In genomic region chr16:21735638-21736037, GRCm38 (mm10) we compare ENCODE assay signal across 15 mouse cellular contexts.
"Had no signal": no experiment of that assay in that cellular context is flagged by ENCODE, and none has a peak within 500 bp of the region (broad histone marks: within the 10 kb centered on the region; RNA-seq: fewer than 3 reads in every experiment).

No protein-coding gene starts in this region.

- H3K27me3 ChIP-seq: neural tube, embryonic 15.5 days; stomach, embryonic 15.5 days had no signal

- H3K4me1 ChIP-seq: neural tube, embryonic 15.5 days; stomach, embryonic 15.5 days had no signal

- H3K4me2 ChIP-seq: neural tube, embryonic 15.5 days; stomach, embryonic 15.5 days had no signal

- H3K36me3 ChIP-seq: neural tube, embryonic 15.5 days; stomach, embryonic 15.5 days had no signal

- H3K27ac ChIP-seq: neural tube, embryonic 15.5 days; stomach, embryonic 15.5 days; stomach, postnatal 0 days had no signal

- H3K9me3 ChIP-seq: neural tube, embryonic 15.5 days; stomach, embryonic 15.5 days had no signal

- DNase-seq: retina, postnatal 1 day; right cerebral cortex, adult 18-20 months; right cerebral cortex, postnatal 14 days; right cerebral cortex, postnatal 25 days; right cerebral cortex, postnatal 4 days; spleen, adult 18-20 months; thymus, adult 18-20 months; thymus, adult 2 months; thymus, postnatal 14 days; thymus, postnatal 25 days; thymus, postnatal 36 days; thymus, postnatal 4 days had no signal

- H3K9ac ChIP-seq: neural tube, embryonic 15.5 days; stomach, embryonic 15.5 days had no signal

- H3K4me3 ChIP-seq: neural tube, embryonic 15.5 days; stomach, embryonic 15.5 days had no signal
